Mouse (Mus musculus) effector memory CD4-positive, alpha-beta T cell, adult 7 months (primary cell): ENCODE results near the gene Olfr1126. TPM values are rescaled to one million over a fixed set of nuclear protein-coding genes. Genes with fewer than 3 reads are reported as not detected.

Source experiments
- polyA plus RNA-seq: library from polyadenylated mRNA; unstranded; fragments of 100-300 nt; shearing (Covaris generic); gene quantifications from one replicate; pipeline ENCODE4 v1.2.1, GENCODE M21; 2017

Gene Olfr1126
- polyA plus RNA-seq, result not detected

GRCm38 (mm10) chr2:87453662-87454061 is at the start of gene Olfr1126:
TSS of gene Olfr1126 (plus strand) at chr2:87453962.

GRCm38 (mm10) chr2:87416335-87416734 is 37.4 kb upstream of the Olfr1126 start, which contains the start of gene Olfr1123:
TSS of gene Olfr1123 (plus strand) at chr2:87416635.

GRCm38 (mm10) chr2:87429975-87430374 is 23.8 kb upstream of the Olfr1126 start, which contains the start of gene Olfr1124:
TSS of gene Olfr1124 (plus strand) at chr2:87430275.

GRCm38 (mm10) chr2:87496993-87497392 is 43.2 kb downstream of the Olfr1126 start, which contains the start of gene Pramel7:
TSS of gene Pramel7 (minus strand) at chr2:87497093.

GRCm38 (mm10) chr2:87506265-87506664 is 52.5 kb downstream of the Olfr1126 start, which contains the start of gene Pramel6:
TSS of gene Pramel6 (plus strand) at chr2:87506565.

Other genes starting within 250 kb of the Olfr1126 start
- not detected for gene Olfr1113, start 245.0 kb upstream of the Olfr1126 start, polyA plus RNA-seq
- gene Olfr1115, start 205.9 kb upstream of the Olfr1126 start, polyA plus RNA-seq, result not detected
- not detected for gene Olfr1116, start 186.4 kb upstream of the Olfr1126 start, polyA plus RNA-seq
- not detected for gene Olfr1118, start 146.4 kb upstream of the Olfr1126 start, polyA plus RNA-seq
- gene Olfr1120, start 99.1 kb upstream of the Olfr1126 start, polyA plus RNA-seq, result not detected
- not detected for gene Olfr1121, start 84.1 kb upstream of the Olfr1126 start, polyA plus RNA-seq
- gene Olfr1122, start 68.1 kb upstream of the Olfr1126 start, polyA plus RNA-seq, result 0.07 TPM
- not detected for gene Olfr1123, start 37.3 kb upstream of the Olfr1126 start, polyA plus RNA-seq
- 0.30 TPM for gene Olfr1124, start 23.7 kb upstream of the Olfr1126 start, polyA plus RNA-seq
- gene Pramel7, start 43.1 kb downstream of the Olfr1126 start, polyA plus RNA-seq, result not detected
- gene Pramel6, start 52.6 kb downstream of the Olfr1126 start, polyA plus RNA-seq, result not detected
- gene Olfr153, start 77.8 kb downstream of the Olfr1126 start, polyA plus RNA-seq, result not detected
- gene Olfr1128, start 91.6 kb downstream of the Olfr1126 start, polyA plus RNA-seq, result 0.41 TPM
- not detected for gene Olfr1129, start 119.9 kb downstream of the Olfr1126 start, polyA plus RNA-seq
- gene Olfr1130, start 152.2 kb downstream of the Olfr1126 start, polyA plus RNA-seq, result not detected
- not detected for gene Olfr1131, start 173.1 kb downstream of the Olfr1126 start, polyA plus RNA-seq
- not detected for gene Olfr1132, start 183.6 kb downstream of the Olfr1126 start, polyA plus RNA-seq
- not detected for gene Olfr1133, start 193.4 kb downstream of the Olfr1126 start, polyA plus RNA-seq
- not detected for gene Olfr1134, start 204.5 kb downstream of the Olfr1126 start, polyA plus RNA-seq
- gene Olfr1135, start 219.7 kb downstream of the Olfr1126 start, polyA plus RNA-seq, result not detected
- not detected for gene Olfr1136, start 240.0 kb downstream of the Olfr1126 start, polyA plus RNA-seq